Mouse (Mus musculus) heart, embryonic 14.5 days (tissue): Measurements from ENCODE around the gene Ssr2. TPM values are rescaled to one million over a fixed set of nuclear protein-coding genes. Genes with fewer than 3 reads are reported as not detected.
A peak's percentile ranks its signal among the peaks of the same experiment; 100 is the strongest.

Experiments used
- ATAC-seq: fragments of 200-750 bp; cut with Nextera tagmentation; 2 replicates; pipeline ENCODE4 v1.8.0; 2017; ENCODE audit warnings: low read depth, moderate TSS enrichment; ENCODE audit not compliant: insufficient number of reproducible peaks, insufficient read depth, low FRiP score
- H3K27ac ChIP-seq, 2 experiments: fragments of 200-500 bp in 1 of 2; fragments of 300-500 bp in 1 of 2; sonication (generic) in 1 of 2; replicated peaks in 1 of 2; 2 replicates each; pipeline ENCODE4 v1.5.1; 2012 to 2014; ENCODE audit warnings: low read depth in 2 of 2, low read length in 2 of 2, control low read depth in 1 of 2, mild to moderate bottlenecking in 1 of 2, mixed read lengths in 1 of 2; ENCODE audit not compliant: control insufficient read depth in 1 of 2, insufficient read depth in 1 of 2
- H3K27me3 ChIP-seq: fragments of 300-500 bp; sonication (generic); 2 replicates; pipeline ENCODE4 v1.6.1; 2014; ENCODE audit warnings: mild to moderate bottlenecking, low read length, control low read depth; ENCODE audit not compliant: control insufficient read depth, insufficient read depth
- H3K36me3 ChIP-seq: fragments of 300-500 bp; sonication (generic); 2 replicates; pipeline ENCODE4 v1.6.1; 2014; ENCODE audit warnings: mild to moderate bottlenecking, control low read depth, low read length, mixed read lengths; ENCODE audit not compliant: control insufficient read depth, insufficient read depth
- H3K4me1 ChIP-seq, 2 experiments: fragments of 200-500 bp in 1 of 2; fragments of 300-500 bp in 1 of 2; sonication (generic) in 1 of 2; 2 replicates each; pipeline ENCODE4 v1.6.1; 2012 to 2014; ENCODE audit warnings: low read length in 2 of 2, control low read depth in 1 of 2, mixed read lengths in 1 of 2; ENCODE audit not compliant: control insufficient read depth in 2 of 2, insufficient read depth in 2 of 2
- H3K4me2 ChIP-seq: fragments of 300-500 bp; sonication (generic); 2 replicates; pipeline ENCODE4 v1.6.1; 2014; ENCODE audit warnings: mild to moderate bottlenecking, low read length
- H3K4me3 ChIP-seq, 2 experiments: fragments of 200-500 bp in 1 of 2; fragments of 300-500 bp in 1 of 2; sonication (generic) in 1 of 2; 2 replicates each; pipeline ENCODE4 v1.5.1; 2012 to 2014; ENCODE audit warnings: low read length in 2 of 2, mild to moderate bottlenecking in 2 of 2, control low read depth in 1 of 2, low read depth in 1 of 2, moderate library complexity in 1 of 2; ENCODE audit not compliant: control insufficient read depth in 1 of 2, insufficient read depth in 1 of 2
- H3K9ac ChIP-seq: fragments of 300-500 bp; sonication (generic); 2 replicates; pipeline ENCODE4 v1.6.1; 2014; ENCODE audit warnings: mild to moderate bottlenecking, low read length
- H3K9me3 ChIP-seq: fragments of 300-500 bp; sonication (generic); 2 replicates; pipeline ENCODE4 v1.6.1; 2016; ENCODE audit warnings: low read length, control low read depth; ENCODE audit not compliant: control insufficient read depth
- WGBS: fragments of 180-500 bp; shearing (Covaris S2); extraction: QIAGEN DNeasy Blood & Tissue Kit; methylation state at CpG from one replicate; pipeline ENCODE4 v1.1.7; 2014; 5-methylcytosine and 5-hydroxymethylcytosine counted together
- polyA plus RNA-seq: library from polyadenylated mRNA; unstranded; fragments of >200 nt; fragmentation: Nextera tagmentation; extraction: Ambion mirVana; gene quantifications from 2 replicates; pipeline ENCODE4 v1.2.1, GENCODE M21; 2014

Gene Ssr2
- polyA plus RNA-seq: 178 and 181 TPM in 2 replicates

GRCm38 (mm10) chr3:88575540-88575939, at the start of gene Ssr2:
Ssr2 (plus strand) TSS chr3:88575876.
- Histone ChIP-seq H3K4me1 (peaks cover 0 to 12% of the 10 kb centered on the region in 2 experiments; a peak in 2 of 4 replicates), H3K36me3 (no peaks in the 10 kb centered on the region), H3K27ac (no peak within 1 kb of the TSS), H3K9me3 (no peaks in the 10 kb centered on the region), H3K4me2 (no peak within 1 kb of the TSS), H3K9ac (no peak within 1 kb of the TSS), H3K27me3 (no peaks in the 10 kb centered on the region), H3K4me3 (no peak within 1 kb of the TSS)
- WGBS: 88% methylated on average over 3 of the region's 3 CpGs
- no peak for ATAC-seq

- WGBS: 34% methylated on average over 17 of the region's 17 CpGs
- Histone ChIP-seq H3K9ac (peak overlapping the region; percentile 44; the same call in 1 of the 2 replicates), H3K27me3 (no peaks in the 10 kb centered on the region), H3K9me3 (no peaks in the 10 kb centered on the region), H3K27ac (0 out of 4 replicates have a peak overlapping the region, but pooled peaks of 1 of the 2 experiments have one; percentile 5), H3K36me3 (peaks cover 4% of the 10 kb centered on the region; the same call in 1 of the 2 replicates), H3K4me1 (peaks cover 29 to 42% of the 10 kb centered on the region in 2 experiments), H3K4me3 (no peak overlapping the region), H3K4me2 (peak overlapping the region; percentile 28)
- peak; percentile 69 for ATAC-seq
Measured at GRCm38 (mm10) chr3:88526157-88527131, 49.2 kb upstream of the Ssr2 start.

- Histone ChIP-seq H3K27ac (peak overlapping the region in 1 of 2 experiments; percentile 6; a peak in 1 of 4 replicates), H3K4me1 (peaks cover 29 to 42% of the 10 kb centered on the region in 2 experiments)
Measured at GRCm38 (mm10) chr3:88527565-88527964, 48.1 kb upstream of the Ssr2 start.

GRCm38 (mm10) chr3:88528646-88529045, 47.0 kb upstream of the Ssr2 start:
- Histone ChIP-seq H3K4me1 (peaks cover 29 to 43% of the 10 kb centered on the region in 2 experiments), H3K9me3 (no peaks in the 10 kb centered on the region), H3K9ac (no peak overlapping the region), H3K4me2 (no peak overlapping the region), H3K36me3 (peaks cover 4% of the 10 kb centered on the region; the same call in 1 of the 2 replicates), H3K27me3 (no peaks in the 10 kb centered on the region), H3K27ac (no peak overlapping the region), H3K4me3 (no peak overlapping the region)
- 82% methylated on average over 11 of the region's 11 CpGs for WGBS
- no peak for ATAC-seq

More at GRCm38 (mm10) chr3:88527565-88527964, 48.1 kb upstream of the Ssr2 start:
- no peak for ATAC-seq
- Histone ChIP-seq H3K36me3 (peaks cover 4% of the 10 kb centered on the region; the same call in 1 of the 2 replicates), H3K9ac (peak overlapping the region; percentile 34; the same call in 1 of the 2 replicates), H3K4me3 (no peak overlapping the region), H3K4me2 (peak overlapping the region; percentile 23), H3K27me3 (no peaks in the 10 kb centered on the region), H3K9me3 (no peaks in the 10 kb centered on the region)
- 30% methylated on average over 8 of the region's 8 CpGs for WGBS

- H3K9me3 ChIP-seq: no peaks in the 10 kb centered on the region
- peak overlapping the region; percentile 7 to 55 for H3K27ac ChIP-seq
- peaks cover 5% of the 10 kb centered on the region; the same call in 1 of the 2 replicates for H3K36me3 ChIP-seq
- ATAC-seq: no peak
- peaks cover 33 to 51% of the 10 kb centered on the region in 2 experiments for H3K4me1 ChIP-seq
- H3K9ac ChIP-seq: peak overlapping the region; percentile 95; the same call in 1 of the 2 replicates
- WGBS: 33% methylated on average over 7 of the region's 7 CpGs
- no peaks in the 10 kb centered on the region for H3K27me3 ChIP-seq
- peak overlapping the region; percentile 68 for H3K4me2 ChIP-seq
- H3K4me3 ChIP-seq: no peak overlapping the region
Measured at GRCm38 (mm10) chr3:88529204-88530000, 46.3 kb upstream of the Ssr2 start.

- 0 out of 2 replicates have a peak, but pooled peaks cover 8% of the 10 kb centered on the region for H3K36me3 ChIP-seq
- 28% methylated on average over 11 of the region's 11 CpGs for WGBS
- peaks cover 39 to 59% of the 10 kb centered on the region in 2 experiments for H3K4me1 ChIP-seq
- no peak for ATAC-seq
- peak overlapping the region; percentile 68 for H3K4me2 ChIP-seq
- H3K9me3 ChIP-seq: no peaks in the 10 kb centered on the region
- peak overlapping the region; percentile 63 to 87 for H3K27ac ChIP-seq
- H3K27me3 ChIP-seq: no peaks in the 10 kb centered on the region
- peak overlapping the region; percentile 95 for H3K9ac ChIP-seq
- H3K4me3 ChIP-seq: peak overlapping the region; percentile 36 to 90
Measured at GRCm38 (mm10) chr3:88530082-88530864, 45.4 kb upstream of the Ssr2 start.
